Mouse (Mus musculus) cerebellum, adult 2 months (tissue): ENCODE measurements around the gene Ppwd1. TPM values are rescaled to one million over a fixed set of nuclear protein-coding genes. Genes with fewer than 3 reads are reported as not detected.
A peak's percentile ranks its signal among the peaks of the same experiment; 100 is the strongest.
"Not testable (repeated sequence)": the region's sequence is repeated elsewhere in the genome, so short reads cannot be mapped to it uniquely, and the experiment has no call there.

Source experiments
- DNase-seq, 2 experiments: peaks; one replicate each; pipeline ENCODE4 v3.0.0; 2021
- H3K27ac ChIP-seq: fragments of 200-500 bp; 2 replicates; pipeline ENCODE4 v1.5.1; 2012; ENCODE audit warnings: low read length, control low read depth, inconsistent platforms; ENCODE audit not compliant: insufficient read depth
- H3K27me3 ChIP-seq: fragments of 200-500 bp; 2 replicates; pipeline ENCODE4 v1.6.1; 2012; ENCODE audit warnings: inconsistent platforms, mild to moderate bottlenecking, low read length, moderate library complexity; ENCODE audit not compliant: control insufficient read depth, insufficient read depth
- H3K4me1 ChIP-seq: fragments of 200-500 bp; 2 replicates; pipeline ENCODE4 v1.6.1; 2011; ENCODE audit warnings: low read length; ENCODE audit not compliant: control insufficient read depth, insufficient read depth
- H3K4me3 ChIP-seq: fragments of 200-500 bp; replicated peaks from 2 replicates; pipeline ENCODE3; 2011; ENCODE audit warnings: mild to moderate bottlenecking, low read depth, low read length, control low read depth; ENCODE audit not compliant: insufficient read depth
- CTCF ChIP-seq: fragments of 200-500 bp; IDR thresholded peaks from 2 replicates; pipeline ENCODE4 v1.5.1; 2011; ENCODE audit warnings: low read depth, mild to moderate bottlenecking, control low read depth, low read length, moderate library complexity, borderline replicate concordance; ENCODE audit not compliant: insufficient read depth
- POLR2A ChIP-seq: fragments of 200-500 bp; IDR thresholded peaks from 2 replicates; pipeline ENCODE4 v1.6.1; 2011; ENCODE audit warnings: low read length, control low read depth, borderline replicate concordance; ENCODE audit not compliant: insufficient read depth
- WGBS: fragments of 180-500 bp; shearing (Covaris S2); methylation state at CpG from one replicate; pipeline ENCODE4 v1.1.7; 2018; 5-methylcytosine and 5-hydroxymethylcytosine counted together
- polyA plus RNA-seq: library from polyadenylated mRNA; depleted of rRNA; stranded (reverse); fragments of >200 nt; gene quantifications from 2 replicates; pipeline ENCODE4 v1.2.3, GENCODE M21; 2012; rRNA removed

Ppwd1 gene
- 9.1 and 9.2 TPM in 2 replicates for polyA plus RNA-seq

DNA sequence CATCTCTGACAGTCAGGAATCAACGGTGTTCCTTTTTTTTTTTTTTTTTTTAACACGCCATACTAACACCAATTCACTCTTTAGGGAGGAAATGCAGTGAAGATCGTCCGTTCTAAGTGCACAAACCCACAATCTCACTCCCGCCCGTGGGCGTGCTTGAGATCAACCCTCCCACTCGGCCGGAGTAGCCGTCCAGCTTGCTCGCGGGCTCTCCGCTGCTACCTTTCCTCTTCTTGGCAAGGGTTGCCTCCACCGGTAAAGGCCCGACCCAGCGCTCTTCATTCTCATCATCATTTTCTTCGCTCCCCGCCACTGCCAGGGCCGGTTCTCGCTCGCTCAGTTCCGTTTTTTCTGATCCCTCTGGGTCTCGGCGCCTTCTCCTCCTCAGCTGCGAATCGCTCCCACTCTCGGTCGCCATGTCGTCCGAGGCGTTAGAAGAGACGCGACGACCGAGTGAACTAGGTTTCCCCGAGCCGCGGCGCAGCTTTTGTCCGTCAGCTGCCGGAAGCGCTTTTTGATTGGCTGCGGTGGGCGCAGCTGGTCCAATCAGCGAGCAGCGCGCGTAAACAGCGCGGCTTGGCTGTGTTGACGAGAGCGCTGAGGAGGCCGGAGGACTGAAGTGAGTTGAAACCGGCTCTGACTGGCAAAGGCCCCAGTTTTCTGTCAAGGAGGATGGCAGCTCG lies at the start of gene Ppwd1, which contains the start of gene Cenpk:
Gene Ppwd1 (minus strand): TSS at position 460 of the 683 bp plus-strand sequence.
Gene Cenpk (plus strand): TSS at position 228 of the 683 bp plus-strand sequence.
- Histone ChIP-seq H3K4me1 (no peaks in the 10 kb centered on the region; the same call in 1 of the 2 replicates), H3K27me3 (no peaks in the 10 kb centered on the region), H3K27ac (peak within 1 kb of the TSS; percentile 43), H3K4me3 (peak within 1 kb of the TSS; percentile 74)
- WGBS: under 1% methylated on average over 55 of the region's 55 CpGs
- peak; percentile 96 to 97 for DNase-seq
- TF ChIP-seq CTCF (no peak), POLR2A (peak; percentile 92; the same call in 1 of the 2 replicates)

DNA sequence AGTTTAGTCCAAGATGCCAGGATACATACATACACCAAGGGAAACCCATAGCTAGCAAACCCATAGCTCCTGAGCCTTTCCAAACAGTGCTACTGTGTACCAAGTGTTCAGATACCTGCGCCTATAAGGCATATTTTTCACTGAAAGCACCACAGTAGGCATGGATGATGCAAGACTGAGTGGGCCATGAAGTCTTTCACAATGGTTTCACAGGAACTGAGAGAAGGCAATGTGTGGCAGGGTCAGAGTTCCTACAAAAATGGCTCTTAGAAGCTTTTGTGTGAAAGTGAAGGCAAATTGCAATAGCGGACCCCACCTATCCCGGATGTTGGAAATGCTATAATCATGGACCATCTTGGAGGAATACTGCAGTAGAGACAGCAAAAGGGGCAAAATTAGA lies 30.4 kb upstream of the Ppwd1 start:
- no peaks in the 10 kb centered on the region for H3K4me1 ChIP-seq
- TF ChIP-seq CTCF (no peak), POLR2A (no peak)
- WGBS: 93% methylated on average over 3 of the region's 3 CpGs
- no peak overlapping the region for H3K27ac ChIP-seq
- no peaks in the 10 kb centered on the region for H3K27me3 ChIP-seq
- H3K4me3 ChIP-seq: no peak overlapping the region
- no peak for DNase-seq

DNA sequence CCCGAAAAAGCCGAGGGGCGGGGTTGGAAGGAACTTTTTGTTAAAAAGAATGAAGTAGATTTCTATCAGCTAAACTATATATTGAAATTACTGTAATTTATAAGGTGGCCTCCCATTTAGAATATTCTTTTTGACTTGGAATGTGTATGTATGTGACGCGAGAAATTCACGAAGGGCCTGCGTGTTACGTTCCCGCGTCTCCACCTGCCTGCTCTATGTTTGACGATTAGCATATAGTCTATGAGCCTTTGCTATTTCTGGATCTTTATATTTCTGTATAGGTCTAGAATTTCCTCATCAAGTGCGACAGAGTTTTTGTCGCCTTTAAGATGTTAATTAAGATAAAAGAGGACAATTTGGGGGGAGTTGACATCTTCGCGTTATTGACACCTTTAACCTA lies 538 bp upstream of the Ppwd1 start:
- no peak for DNase-seq
- Histone ChIP-seq H3K27ac (no peak overlapping the region), H3K4me3 (peak overlapping the region; percentile 74), H3K4me1 (no peaks in the 10 kb centered on the region; the same call in 1 of the 2 replicates), H3K27me3 (no peaks in the 10 kb centered on the region)
- 3% methylated on average over 15 of the region's 15 CpGs for WGBS
- TF ChIP-seq CTCF (no peak), POLR2A (no peak)

DNA sequence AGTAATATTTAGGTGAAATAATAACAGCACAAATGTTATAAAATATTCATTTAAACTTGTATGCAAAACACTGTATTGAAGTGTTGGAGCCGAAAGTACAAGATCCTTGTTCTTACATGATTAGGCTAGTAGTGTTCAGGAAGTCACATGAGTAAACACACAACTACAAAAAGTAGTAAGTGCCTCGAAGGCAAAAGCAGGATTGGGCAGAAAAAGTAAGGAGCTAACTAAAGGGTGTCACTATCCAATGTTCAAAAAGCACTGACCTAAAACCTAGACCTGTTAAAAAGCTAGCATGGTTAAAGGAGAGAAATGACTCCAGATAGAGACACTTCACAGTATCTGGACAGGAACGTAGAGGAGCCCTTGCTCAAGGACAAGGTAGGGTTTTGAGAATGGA lies 1.2 kb downstream of the Ppwd1 start:
- Histone ChIP-seq H3K4me1 (no peaks in the 10 kb centered on the region; the same call in 1 of the 2 replicates), H3K27me3 (no peaks in the 10 kb centered on the region), H3K27ac (no peak overlapping the region), H3K4me3 (peak overlapping the region; percentile 10)
- TF ChIP-seq CTCF (no peak), POLR2A (no peak)
- DNase-seq: no peak
- WGBS: 59% methylated on average over 3 of the region's 3 CpGs

DNA sequence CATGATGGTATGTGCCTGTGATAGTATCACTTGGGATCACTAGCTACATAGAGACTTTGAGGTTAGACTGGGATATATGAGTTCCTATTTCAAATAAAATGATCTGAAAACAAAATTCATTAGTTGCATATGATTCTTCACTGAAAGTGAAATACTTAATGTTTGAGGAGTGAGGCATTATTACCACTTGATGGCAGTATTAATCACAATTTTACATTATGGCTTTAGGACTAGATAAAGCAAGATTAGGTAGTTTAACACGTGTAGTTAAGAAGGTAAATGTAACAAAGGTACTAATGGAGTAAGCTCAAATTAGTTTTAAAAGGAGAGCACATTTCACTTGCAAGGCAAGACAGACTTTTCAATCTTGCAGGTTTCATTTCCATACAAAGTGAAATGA lies 24.3 kb downstream of the Ppwd1 start:
- H3K27me3 ChIP-seq: no peaks in the 10 kb centered on the region
- no peak overlapping the region for H3K4me3 ChIP-seq
- H3K27ac ChIP-seq: no peak overlapping the region
- DNase-seq: no peak
- H3K4me1 ChIP-seq: no peaks in the 10 kb centered on the region
- no peak for TF ChIP-seq CTCF
- no peak for TF ChIP-seq POLR2A
- 50% methylated on average over 1 of the region's 1 CpGs for WGBS

DNA sequence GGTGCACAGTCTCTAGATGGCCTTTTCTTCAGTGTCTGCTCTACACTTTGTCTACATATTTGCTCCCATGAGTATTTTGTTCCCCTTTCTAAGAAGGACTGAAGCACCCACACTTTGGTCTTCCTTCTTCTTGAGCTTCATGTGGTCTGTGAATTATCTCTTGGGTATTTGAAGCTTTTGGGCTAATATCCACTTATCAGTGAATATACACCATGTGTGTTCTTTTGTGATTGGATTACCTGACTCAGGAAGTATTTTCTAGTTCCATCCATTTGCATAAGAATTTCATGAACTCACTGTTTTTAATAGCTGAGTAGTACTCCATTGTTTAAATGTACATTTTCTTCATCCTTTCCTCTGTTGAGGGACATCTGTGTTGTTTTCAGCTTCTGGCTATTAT lies 32.8 kb downstream of the Ppwd1 start:
- DNase-seq, H3K27ac ChIP-seq, H3K4me1 ChIP-seq, H3K27me3 ChIP-seq, H3K4me3 ChIP-seq: not testable (repeated sequence)

DNA sequence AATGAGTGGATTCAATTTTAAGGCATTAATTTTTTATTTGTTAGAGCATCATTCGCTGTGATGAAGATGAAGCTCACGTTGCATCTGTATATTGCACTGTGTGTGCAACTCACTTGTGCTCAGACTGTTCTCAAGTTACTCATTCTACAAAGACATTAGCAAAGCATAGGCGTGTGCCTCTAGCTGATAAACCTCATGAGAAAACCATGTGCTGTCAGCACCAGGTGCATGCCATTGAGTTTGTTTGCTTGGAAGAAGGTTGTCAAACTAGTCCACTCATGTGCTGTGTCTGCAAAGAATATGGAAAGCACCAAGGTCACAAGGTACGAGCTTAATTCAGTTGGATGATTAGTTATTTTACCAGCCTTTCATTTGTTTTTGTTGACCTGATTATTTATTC lies 41.3 kb downstream of the Ppwd1 start:
- no peak overlapping the region for H3K27ac ChIP-seq
- WGBS: 96% methylated on average over 4 of the region's 4 CpGs
- H3K4me3 ChIP-seq: no peak overlapping the region
- no peaks in the 10 kb centered on the region for H3K4me1 ChIP-seq
- no peaks in the 10 kb centered on the region for H3K27me3 ChIP-seq
- TF ChIP-seq POLR2A: no peak
- TF ChIP-seq CTCF: no peak
- DNase-seq: no peak

DNA sequence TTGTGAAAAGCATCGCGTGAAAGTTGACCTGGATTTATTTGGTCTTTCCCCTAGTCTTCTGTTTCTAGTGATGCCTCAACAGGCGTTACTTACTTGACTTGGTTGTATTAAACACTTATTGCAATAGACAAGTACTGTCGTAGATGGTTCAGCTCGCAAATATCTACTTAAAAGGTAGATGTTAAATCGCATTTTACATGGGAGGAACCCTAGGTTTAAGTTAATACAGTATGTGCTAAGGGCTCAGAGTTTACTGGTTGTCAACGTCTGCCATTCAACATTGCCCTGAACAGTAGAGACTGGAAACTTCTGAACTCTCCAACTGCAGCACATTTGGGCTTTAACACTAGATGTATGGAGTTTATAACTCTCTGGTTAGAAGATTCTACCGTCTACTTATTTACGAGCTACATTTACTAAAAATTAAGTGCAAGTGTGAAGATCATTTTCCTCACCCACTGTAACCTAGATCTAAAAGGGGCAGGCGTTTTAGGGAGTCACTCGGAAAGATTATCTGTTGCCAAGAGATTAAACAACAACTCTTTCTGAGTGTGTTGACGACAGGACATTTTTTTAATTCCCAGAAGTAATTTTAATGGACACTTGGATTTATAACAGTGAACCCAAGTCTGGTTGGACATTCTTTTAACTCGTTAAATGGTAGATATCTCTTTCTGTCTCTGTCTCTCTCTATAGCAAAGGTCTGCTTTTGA lies 49.3 kb downstream of the Ppwd1 start:
- H3K4me3 ChIP-seq: peak overlapping the region; percentile 96
- no peak for DNase-seq
- TF ChIP-seq POLR2A: no peak
- TF ChIP-seq CTCF: no peak

More for the DNA sequence above, 49.3 kb downstream of the Ppwd1 start:
- Histone ChIP-seq H3K27ac (peak overlapping the region; percentile 89; the same call in 1 of the 2 replicates), H3K27me3 (no peaks in the 10 kb centered on the region), H3K4me1 (0 out of 2 replicates have a peak, but pooled peaks cover 2% of the 10 kb centered on the region)
- WGBS: 10% methylated on average over 13 of the region's 13 CpGs
